Mouse (Mus musculus): ENCODE measurements around the gene S100a2.

Gene S100a2

DNA sequence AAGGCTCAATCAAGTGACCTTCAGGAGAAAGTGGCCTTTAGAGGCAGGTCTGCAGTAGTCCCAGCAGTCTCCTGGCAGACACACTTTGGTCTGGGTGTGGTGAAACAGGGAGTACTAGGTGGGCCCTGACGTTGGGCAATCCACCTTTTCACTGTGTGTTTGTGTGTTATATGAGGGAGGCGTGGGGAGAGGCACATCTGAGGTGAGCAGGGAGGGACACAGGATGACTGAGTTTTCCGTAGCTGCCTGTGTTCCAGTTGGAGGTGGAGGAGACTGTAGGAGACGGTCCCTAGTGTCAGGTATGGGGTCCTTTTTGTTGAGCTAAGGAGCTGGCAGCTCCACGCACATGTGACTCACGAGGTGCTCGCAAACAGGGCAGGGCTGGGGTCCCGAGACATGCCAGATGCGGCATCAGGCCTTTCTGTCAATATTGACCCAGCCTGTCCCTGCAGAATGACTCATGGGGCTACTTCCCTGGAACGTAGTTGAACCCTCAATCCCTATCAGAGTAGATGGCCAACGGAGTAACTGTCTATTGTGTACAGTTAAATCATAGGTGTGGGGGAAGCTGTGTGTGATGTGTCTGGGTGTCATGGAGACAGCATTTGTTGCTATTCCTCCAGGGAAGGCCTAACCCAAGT, 24.7 kb downstream of the S100a2 start:
- in situ Hi-C loops (cut with MboI) = loop anchor here (5.0 to 10.0 kb wide), 2 partner anchors 32 to 100 kb away; partner anchors contain the start of genes S100a1 and S100a13

DNA sequence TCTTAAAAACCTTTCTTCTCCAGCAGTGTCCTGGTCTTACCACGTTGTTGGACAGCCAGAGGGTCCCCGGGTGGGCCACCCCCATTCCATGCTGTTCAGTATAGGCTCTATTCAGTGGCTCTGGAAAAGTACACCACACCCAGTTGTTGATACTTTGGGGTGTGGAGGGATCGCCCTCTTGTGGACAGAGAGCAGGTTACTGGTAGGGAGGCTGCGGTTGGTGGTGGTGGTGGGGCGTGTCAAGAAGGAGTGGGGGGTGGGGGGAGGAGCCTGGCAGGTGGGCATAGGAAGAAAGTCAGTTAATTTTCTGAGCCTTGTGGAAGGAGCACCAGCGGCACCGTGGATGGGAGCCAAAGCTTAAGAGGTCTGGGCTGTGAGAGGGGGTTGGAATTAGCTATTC, 25.4 kb downstream of the S100a2 start:
- in situ Hi-C loops (cut with MboI) = loop anchor here (5.0 to 10.0 kb wide), 2 partner anchors 33 to 101 kb away; partner anchors contain the start of genes S100a1 and S100a13

DNA sequence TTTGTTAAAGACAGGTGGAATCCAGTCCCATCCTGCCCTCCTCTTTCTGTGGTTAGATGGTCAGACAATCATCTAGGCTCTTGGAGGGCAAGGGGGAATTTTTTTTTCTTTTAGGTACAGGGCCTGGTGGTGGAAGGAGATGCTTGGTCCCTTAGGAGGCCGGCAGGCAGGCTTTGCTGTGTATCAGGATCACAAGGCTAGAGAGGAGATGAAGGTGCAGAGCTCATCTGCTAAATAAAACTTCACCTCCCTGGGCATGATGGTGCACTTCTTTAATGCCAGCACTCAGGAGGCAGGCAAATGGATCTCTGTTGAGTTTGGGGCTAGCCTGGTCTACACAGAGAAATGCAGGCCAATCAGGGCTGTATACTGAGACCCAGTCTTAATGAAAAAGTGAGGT, 25.9 kb downstream of the S100a2 start:
- in situ Hi-C loops (cut with MboI) = loop anchor here (5.0 to 10.0 kb wide), 2 partner anchors 34 to 101 kb away; partner anchors contain the start of genes S100a1 and S100a13

GRCm38 (mm10) chr3:90617586-90617985, 27.5 kb downstream of the S100a2 start:
- in situ Hi-C loops (cut with MboI) = loop anchor here (5.0 to 10.0 kb wide), 2 partner anchors 35 to 103 kb away; partner anchors contain the start of genes S100a1 and S100a13

DNA sequence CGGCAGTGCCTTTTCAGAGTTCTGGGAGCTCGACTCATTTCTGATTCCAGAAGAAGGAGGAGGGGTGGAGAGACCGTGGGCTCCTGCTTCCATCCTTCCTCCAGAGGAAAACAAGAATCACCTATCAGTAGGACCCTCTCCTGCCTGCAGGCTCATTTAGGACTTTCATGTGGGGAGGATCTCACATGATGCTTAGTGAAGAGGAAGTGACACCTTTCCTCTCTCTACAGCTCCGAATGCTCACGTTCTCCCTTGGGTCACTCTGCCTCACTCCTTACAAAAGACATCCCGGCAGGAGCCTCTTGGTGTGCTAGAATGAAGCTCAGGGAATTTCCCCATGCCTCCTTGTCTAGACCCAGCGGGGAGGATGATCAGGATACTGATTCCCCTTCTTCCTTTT, 31.5 kb downstream of the S100a2 start:
- in situ Hi-C loops (cut with MboI) = no loop called here

DNA sequence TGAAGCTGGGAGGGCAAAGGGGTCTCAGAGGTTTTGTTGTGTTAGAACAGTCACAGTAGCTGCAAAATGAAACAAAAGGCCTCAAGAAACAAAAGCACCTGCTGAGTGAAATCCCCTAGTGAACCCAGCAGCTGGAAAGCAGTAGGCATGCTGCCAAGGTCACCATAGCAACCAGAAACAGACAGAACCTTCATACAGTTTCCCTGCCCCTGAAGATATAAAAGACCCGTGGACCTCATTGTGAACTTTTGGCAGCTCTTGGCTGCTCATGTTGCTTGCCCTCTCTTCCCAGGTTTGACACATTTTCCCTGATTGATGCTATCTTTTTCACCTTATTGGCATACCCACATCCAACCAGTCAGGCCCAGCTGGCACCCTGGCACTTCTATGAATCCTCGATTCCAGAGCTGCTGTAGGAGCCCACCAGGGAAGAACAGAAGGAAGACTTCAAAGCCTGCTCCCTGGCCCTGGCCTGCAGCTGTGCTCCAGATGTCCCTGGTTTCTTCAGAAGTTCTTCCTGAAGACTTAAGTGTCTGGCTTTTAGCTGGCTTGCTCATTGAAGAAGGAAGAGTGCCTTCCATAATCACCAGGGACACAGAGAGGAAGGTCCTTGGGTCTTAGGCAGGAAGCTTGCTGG, 33.5 kb downstream of the S100a2 start:
- in situ Hi-C loops (cut with MboI) = no loop called here

DNA sequence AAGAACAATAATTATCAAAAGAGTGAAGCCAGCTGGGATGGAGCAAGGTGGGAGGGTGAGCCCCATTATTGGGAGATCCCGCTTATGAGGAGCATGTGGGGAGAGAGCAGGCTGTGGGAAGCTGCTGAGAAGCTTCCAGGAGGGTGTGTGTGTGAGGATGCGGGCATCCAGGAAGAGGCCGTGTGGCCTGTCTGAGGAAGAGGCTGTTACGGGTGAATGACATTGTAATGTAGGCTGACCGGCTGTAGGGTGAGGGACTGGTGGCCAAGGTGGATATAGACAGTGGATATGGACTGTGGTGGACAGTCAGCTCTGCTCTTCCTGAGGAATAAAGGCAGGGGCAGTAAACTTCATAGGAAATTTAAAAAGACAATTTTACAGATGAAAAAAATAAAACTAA, 35.4 kb downstream of the S100a2 start:
- in situ Hi-C loops (cut with MboI) = no loop called here

DNA sequence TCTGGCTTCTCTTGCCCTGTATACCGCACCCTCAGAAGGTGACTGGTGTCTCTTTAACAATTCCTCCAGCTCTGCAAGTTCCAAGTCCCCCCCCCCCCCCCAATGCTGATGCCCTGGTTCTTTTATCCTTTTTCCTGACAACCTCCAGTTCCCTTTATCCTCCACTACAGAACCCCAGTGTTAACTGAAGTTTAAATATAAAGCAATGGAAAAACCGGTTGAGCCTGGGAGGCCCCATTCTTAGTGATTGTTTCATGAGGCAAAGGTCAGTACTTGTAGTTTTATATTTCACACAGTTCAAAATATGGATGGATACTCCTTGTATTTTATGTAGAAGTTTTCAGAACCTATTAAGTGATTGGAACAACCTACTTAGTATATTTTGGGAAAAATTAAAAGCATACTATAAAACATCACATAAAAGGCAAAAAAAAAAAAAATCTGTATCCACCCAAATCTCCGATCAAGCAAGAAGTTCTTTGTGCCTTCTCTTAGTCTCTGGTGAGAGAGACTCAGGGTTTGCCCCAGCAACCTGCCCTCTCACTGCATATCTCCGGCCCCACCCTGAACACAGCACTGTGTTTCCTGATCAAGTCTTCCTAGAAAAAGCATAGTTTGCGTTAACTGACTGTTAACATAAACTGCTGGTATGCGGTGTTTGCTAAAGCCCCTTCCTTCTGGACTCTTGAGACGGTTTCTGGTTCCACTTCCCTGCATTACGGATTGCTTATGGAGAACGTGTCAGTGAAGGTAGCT, 36.4 kb downstream of the S100a2 start:
- in situ Hi-C loops (cut with MboI) = no loop called here

DNA sequence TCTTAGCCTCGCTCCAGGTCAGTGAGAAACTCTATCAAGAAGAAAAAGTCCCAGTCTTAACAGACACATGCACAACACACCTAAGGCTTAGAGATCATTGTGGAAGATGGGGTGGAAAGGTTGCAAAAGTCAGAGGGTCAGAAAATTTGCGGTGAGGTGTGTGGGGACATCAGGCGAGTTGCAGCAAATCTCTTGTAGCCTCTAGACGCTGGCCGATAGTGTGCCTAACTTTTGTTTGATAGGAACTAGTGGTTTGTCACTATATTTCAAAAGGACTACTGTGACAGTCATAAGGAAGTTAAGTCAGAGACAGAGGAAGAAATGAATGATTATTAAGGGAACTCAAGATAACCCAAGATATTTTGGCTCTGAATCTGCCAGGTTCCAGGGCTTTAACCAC, 37.3 kb downstream of the S100a2 start:
- in situ Hi-C loops (cut with MboI) = no loop called here

- in situ Hi-C loops (cut with MboI) = no loop called here
Observed at GRCm38 (mm10) chr3:90627807-90628206, 37.8 kb downstream of the S100a2 start.

DNA sequence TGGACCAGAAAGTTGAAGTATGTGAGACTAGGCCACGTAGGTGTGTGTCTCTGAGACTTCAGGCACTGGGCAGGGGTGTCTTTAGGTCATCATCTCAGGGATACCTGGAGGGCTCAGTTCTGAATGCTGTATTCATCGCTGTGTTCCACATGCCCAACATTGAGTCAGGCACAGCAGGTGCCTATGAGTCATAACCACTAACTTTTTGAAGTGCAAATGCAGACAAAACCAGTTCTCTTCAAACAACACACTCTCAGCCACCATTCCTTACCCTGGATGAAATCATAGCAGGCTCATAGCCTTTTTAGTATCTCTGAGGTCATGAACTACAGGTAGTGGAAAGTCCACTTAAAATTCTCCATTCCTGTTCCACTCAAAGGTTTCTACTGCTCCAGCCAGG, 39.3 kb downstream of the S100a2 start:
- in situ Hi-C loops (cut with MboI) = no loop called here

DNA sequence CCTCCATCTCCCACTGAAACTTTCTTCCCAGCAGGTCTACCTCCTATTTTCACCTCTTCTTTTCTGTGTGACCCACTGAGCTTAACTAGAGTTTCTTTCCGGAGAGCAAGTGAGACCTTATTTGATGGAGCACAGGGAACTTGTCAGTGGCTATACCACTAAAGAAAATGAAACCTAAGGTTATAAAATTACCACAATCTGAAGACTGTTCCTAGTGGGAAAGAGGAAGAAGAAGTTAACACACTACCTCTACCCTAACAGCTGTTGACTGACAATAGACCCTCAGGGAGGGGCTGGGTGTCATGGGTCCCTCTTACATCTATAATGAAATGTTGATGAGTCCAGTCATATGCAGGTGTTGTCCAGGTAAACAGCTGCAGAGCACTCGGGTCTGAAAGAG, 41.9 kb downstream of the S100a2 start:
- in situ Hi-C loops (cut with MboI) = no loop called here

DNA sequence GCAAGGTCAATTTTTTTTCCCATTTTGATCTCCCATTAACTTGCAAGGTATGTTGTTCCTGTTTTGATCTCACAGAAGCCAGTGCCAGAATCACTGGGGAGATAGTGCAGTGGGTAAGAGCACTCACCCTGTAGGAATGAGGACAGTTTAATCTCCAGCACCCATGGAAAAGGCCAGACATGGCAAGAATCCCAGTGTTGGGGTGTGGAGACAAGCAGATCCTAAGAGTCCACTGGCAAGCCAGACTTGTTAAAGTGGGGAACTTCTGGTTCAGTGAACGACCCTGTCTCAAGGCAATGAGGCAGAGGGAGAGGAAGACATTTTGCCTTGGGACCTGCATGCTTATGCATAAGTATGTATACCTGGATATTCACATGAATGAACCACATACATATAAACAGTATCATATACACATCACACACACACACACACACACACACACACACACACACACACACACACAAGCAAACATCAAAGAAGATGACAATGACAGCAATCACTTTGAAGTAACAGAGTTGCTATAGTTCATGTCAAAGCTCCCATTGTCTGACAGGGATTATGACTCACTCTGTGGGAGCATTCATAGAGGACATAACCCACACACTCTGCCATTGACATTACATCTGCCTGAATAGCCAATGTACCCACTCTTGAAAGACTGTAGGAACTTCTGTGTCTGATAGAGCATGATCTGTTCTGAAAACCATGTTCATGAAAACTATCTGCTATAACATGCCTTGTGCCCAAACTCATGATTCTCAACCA, 48.6 kb downstream of the S100a2 start:
- in situ Hi-C loops (cut with MboI) = no loop called here

DNA sequence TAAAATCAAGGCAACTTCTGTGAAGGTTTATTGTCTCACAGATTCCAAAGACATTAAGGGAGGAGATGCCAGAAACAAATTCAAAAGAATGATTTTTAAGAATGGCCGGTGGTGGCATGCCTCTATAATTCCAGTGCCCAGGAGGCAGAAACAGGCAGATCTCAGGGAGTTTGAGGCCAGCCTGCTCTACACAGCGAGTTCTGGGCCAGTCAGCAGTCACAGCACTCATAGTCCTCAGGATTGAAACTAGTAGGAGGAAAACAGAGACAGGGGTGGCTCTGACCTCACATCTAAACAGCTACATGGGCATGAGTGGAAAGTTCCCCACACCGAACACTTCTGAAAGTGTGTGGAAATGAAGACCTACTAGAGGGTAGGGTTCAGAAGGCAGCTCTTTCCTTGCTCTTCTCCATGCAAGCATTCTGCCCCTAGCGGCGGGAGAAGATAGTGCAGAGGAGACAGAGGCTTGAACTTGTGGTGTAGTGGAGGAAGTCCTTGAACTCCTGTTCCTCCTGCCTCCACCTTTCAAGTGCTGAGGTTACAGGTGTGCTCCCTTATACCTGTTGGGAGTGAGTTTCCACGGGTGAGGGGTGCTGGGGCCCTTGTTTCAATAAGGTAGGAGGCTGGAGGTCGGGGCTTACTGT, 49.6 kb downstream of the S100a2 start:
- in situ Hi-C loops (cut with MboI) = no loop called here

- in situ Hi-C loops (cut with MboI) = no loop called here
Observed at GRCm38 (mm10) chr3:90640981-90641380, 50.9 kb downstream of the S100a2 start.

Data from mature B cell (primary cell).